Comparison of ENCODE assay signal across 9 mouse cellular contexts in the genomic region with DNA sequence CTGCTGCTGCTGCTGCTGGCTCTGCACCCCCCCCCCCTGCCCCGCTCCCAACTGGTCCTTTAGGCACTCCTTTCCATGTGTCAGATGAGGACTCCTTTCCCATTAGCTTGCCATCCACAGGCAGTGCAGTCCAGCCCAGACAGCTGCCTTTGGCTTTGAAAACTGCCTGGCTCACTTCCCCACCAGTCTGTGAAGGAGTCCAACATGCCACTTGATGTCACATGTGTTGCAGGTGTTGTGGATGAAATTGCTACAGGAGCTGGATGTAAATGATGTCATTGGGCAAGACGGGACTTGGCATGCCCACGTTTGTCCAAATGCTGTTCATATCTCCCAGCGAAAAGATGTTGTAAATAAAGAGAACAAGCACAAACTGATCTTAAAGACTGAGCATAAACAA. TPM values are rescaled to one million over a fixed set of nuclear protein-coding genes. Genes with fewer than 3 reads are reported as not detected.
DNase-seq lines count a peak whose midpoint lies in the region; ATAC-seq lines count a peak whose summit lies in the region.
"Had no signal": no experiment of that assay in that cellular context is flagged by ENCODE, and none has a peak within 500 bp of the region (broad histone marks: within the 10 kb centered on the region; RNA-seq: fewer than 3 reads in every experiment).

No protein-coding gene starts in this region.

- 62% methylated on average over 4 of the region's 4 CpGs for WGBS in lung, embryonic 15.5 days

- H3K27ac ChIP-seq in lung, embryonic 15.5 days, result peak overlapping the region; percentile 33; the same call in 1 of the 2 replicates

- ATAC-seq in lung, embryonic 15.5 days (ENCODE audit: borderline replicate concordance, extremely low read depth, low FRiP score, low TSS enrichment), result peak; percentile 53; the same call in 1 of the 2 replicates

- H3K4me3 ChIP-seq in lung, embryonic 15.5 days, result no peak overlapping the region

- intact Hi-C loops in gastrocnemius, postnatal 36 days (cut with DNase I), result loop anchor here (2.0 kb wide), 1 partner anchor 36 kb away; no protein-coding TSS in a partner anchor
- intact Hi-C loops in left cerebral cortex, postnatal 14 days (cut with DNase I), result no loop called here

- H3K9ac ChIP-seq in lung, embryonic 15.5 days, result no peak overlapping the region

- H3K4me1 ChIP-seq in lung, embryonic 15.5 days, result peaks cover 14% of the 10 kb centered on the region

- no peaks in the 10 kb centered on the region for H3K9me3 ChIP-seq in lung, embryonic 15.5 days

- no peak overlapping the region for H3K4me2 ChIP-seq in lung, embryonic 15.5 days

- peak; percentile 36 for DNase-seq in adrenal gland, postnatal 10 days
- no peak for DNase-seq in adrenal gland, adult 18-20 months (ENCODE audit: low spot score in 2 of 2)
- DNase-seq in 3T3-L1 (ENCODE audit: low read depth, low spot score), result peak; percentile 30
- peak; percentile 43 to 74 for DNase-seq in gastrocnemius, postnatal 36 days
- DNase-seq in spleen, postnatal 36 days (ENCODE audit: low spot score in 2 of 2), result no peak
- DNase-seq in thymus, postnatal 36 days, result no peak
- no peak for DNase-seq in left cerebral cortex, postnatal 14 days (ENCODE audit: low spot score in 2 of 2)
- DNase-seq: kidney, adult 8-10 months had no signal

- no peaks in the 10 kb centered on the region for H3K36me3 ChIP-seq in lung, embryonic 15.5 days

- H3K27me3 ChIP-seq in lung, embryonic 15.5 days, result no peaks in the 10 kb centered on the region

RNA-seq across cellular contexts. Expression of gene Arrdc3, which starts 56.0 kb away (rescaled TPM):
- 100 to 1,000 TPM in 1 of 2 experiments, 10 to 100 TPM in 1; 96.7 to 109 TPM for total RNA-seq in adrenal gland, postnatal 10 days (2021)
- 100 to 1,000 TPM in 1 of 2 experiments, 10 to 100 TPM in 1; 59.6 to 136 TPM for total RNA-seq in adrenal gland, adult 18-20 months (2021)
- total RNA-seq in gastrocnemius, postnatal 36 days (2021), result 10 to 100 TPM; 31.4 to 36.9 TPM
- 56.0 and 63.1 TPM in 2 replicates for polyA plus RNA-seq in lung, embryonic 15.5 days (2015; fragmentation: Nextera tagmentation; extraction: Ambion mirVana)
- 10 to 100 TPM; 28.1 to 30.2 TPM for total RNA-seq in left cerebral cortex, postnatal 14 days (2021)

Comparison
In these comparisons a context has a peak if more than half of its experiments do, and no peak if none do; other contexts are left out.
1. DNase-seq: peak in adrenal gland, postnatal 10 days (single experiment), 3T3-L1 (single experiment) and gastrocnemius, postnatal 36 days (2 of 2); none in adrenal gland, adult 18-20 months (0 of 2), spleen, postnatal 36 days (0 of 2), thymus, postnatal 36 days (0 of 2) and left cerebral cortex, postnatal 14 days (0 of 2).